Mouse (Mus musculus): ENCODE measurements around the gene Olfml1. TPM values are rescaled to one million over a fixed set of nuclear protein-coding genes. Genes with fewer than 3 reads are reported as not detected.

Gene Olfml1
- polyA plus RNA-seq, 2 experiments, result 0.64 to 1.3 TPM

- no peak for TF ChIP-seq EP300 (IDR thresholded peaks at IDR 0.05; ENCODE audit: low read depth)
- TF ChIP-seq CTCF (IDR thresholded peaks at IDR 0.05; ENCODE audit: low read depth), result no peak
- no peak for ATAC-seq (ENCODE audit: insufficient read depth)
- DNase-seq (ENCODE audit: low read depth in 3 of 3, low spot score in 3 of 3), result peak in 1 of 3 experiments; percentile 18
- H3K36me3 ChIP-seq (replicated peaks; ENCODE audit: control insufficient read depth, insufficient read depth, low read depth), result no peaks in the 10 kb centered on the region
- no peaks in the 10 kb centered on the region for H3K27me3 ChIP-seq (ENCODE audit: control insufficient read depth, insufficient read depth, low read length)
- no peak overlapping the region for H3K27ac ChIP-seq
- H3K9me3 ChIP-seq (ENCODE audit: control insufficient read depth, low read length), result no peaks in the 10 kb centered on the region
- H3K4me3 ChIP-seq (ENCODE audit: insufficient read depth in 1 of 2, low read depth in 2 of 2, low read length in 2 of 2), result no peak overlapping the region
- peaks cover 0 to 8% of the 10 kb centered on the region in 2 experiments; a peak in 2 of 4 replicates for H3K4me1 ChIP-seq (replicated peaks; ENCODE audit: control insufficient read depth in 2 of 2, insufficient read depth in 2 of 2, low read length in 1 of 2)
- no peak overlapping the region for H3K9ac ChIP-seq (replicated peaks)
- H3K4me2 ChIP-seq (ENCODE audit: low read depth), result peak overlapping the region; percentile 26
Observed at GRCm38 (mm10) chr7:107596753-107597152, 29.5 kb downstream of the Olfml1 start.

- Histone ChIP-seq H3K27me3 (ENCODE audit: control insufficient read depth, insufficient read depth, low read length) (no peaks in the 10 kb centered on the region), H3K36me3 (replicated peaks; ENCODE audit: control insufficient read depth, insufficient read depth, low read depth) (no peaks in the 10 kb centered on the region), H3K9me3 (ENCODE audit: control insufficient read depth, low read length) (no peaks in the 10 kb centered on the region), H3K4me3 (ENCODE audit: insufficient read depth in 1 of 2, low read depth in 2 of 2, low read length in 2 of 2) (no peak overlapping the region), H3K9ac (replicated peaks) (no peak overlapping the region), H3K27ac (no peak overlapping the region), H3K4me1 (replicated peaks; ENCODE audit: control insufficient read depth in 2 of 2, insufficient read depth in 2 of 2, low read length in 1 of 2) (peaks cover 0 to 8% of the 10 kb centered on the region in 2 experiments; a peak in 2 of 4 replicates), H3K4me2 (ENCODE audit: low read depth) (no peak overlapping the region)
- TF ChIP-seq CTCF (IDR thresholded peaks at IDR 0.05; ENCODE audit: low read depth) (no peak), EP300 (IDR thresholded peaks at IDR 0.05; ENCODE audit: low read depth) (no peak)
- no peak for ATAC-seq (ENCODE audit: insufficient read depth)
- 56% methylated on average over 3 of the region's 3 CpGs for whole genome bisulfite sequencing (ENCODE audit: insufficient replicate concordance)
- DNase-seq (ENCODE audit: low read depth in 3 of 3, low spot score in 3 of 3), result no peak
Observed at GRCm38 (mm10) chr7:107597956-107598355, 30.7 kb downstream of the Olfml1 start.

- ATAC-seq (ENCODE audit: insufficient read depth) (no peak), DNase-seq (ENCODE audit: low read depth in 3 of 3, low spot score in 3 of 3) (no peak)
- no peak overlapping the region for H3K9ac ChIP-seq (replicated peaks)
- H3K4me3 ChIP-seq (ENCODE audit: insufficient read depth in 1 of 2, low read depth in 2 of 2, low read length in 2 of 2), result no peak overlapping the region
- H3K4me2 ChIP-seq (ENCODE audit: low read depth), result no peak overlapping the region
- 49% methylated on average over 5 of the region's 5 CpGs for WGBS (ENCODE audit: insufficient replicate concordance)
- no peak for TF ChIP-seq EP300 (IDR thresholded peaks at IDR 0.05; ENCODE audit: low read depth)
- no peak for TF ChIP-seq CTCF (IDR thresholded peaks at IDR 0.05; ENCODE audit: low read depth)
- no peaks in the 10 kb centered on the region for H3K36me3 ChIP-seq (replicated peaks; ENCODE audit: control insufficient read depth, insufficient read depth, low read depth)
- H3K4me1 ChIP-seq (replicated peaks; ENCODE audit: control insufficient read depth in 2 of 2, insufficient read depth in 2 of 2, low read length in 1 of 2), result peaks cover 0 to 4% of the 10 kb centered on the region in 2 experiments; a peak in 2 of 4 replicates
- H3K9me3 ChIP-seq (ENCODE audit: control insufficient read depth, low read length), result no peaks in the 10 kb centered on the region
- no peaks in the 10 kb centered on the region for H3K27me3 ChIP-seq (ENCODE audit: control insufficient read depth, insufficient read depth, low read length)
- H3K27ac ChIP-seq, result no peak overlapping the region
Observed at GRCm38 (mm10) chr7:107600651-107601050, 33.4 kb downstream of the Olfml1 start.

- Histone ChIP-seq H3K4me1 (replicated peaks; ENCODE audit: control insufficient read depth in 2 of 2, insufficient read depth in 2 of 2, low read length in 1 of 2) (peaks cover 0 to 2% of the 10 kb centered on the region in 2 experiments; a peak in 2 of 4 replicates), H3K36me3 (replicated peaks; ENCODE audit: control insufficient read depth, insufficient read depth, low read depth) (no peaks in the 10 kb centered on the region), H3K27ac (no peak overlapping the region), H3K4me2 (ENCODE audit: low read depth) (no peak overlapping the region), H3K9me3 (ENCODE audit: control insufficient read depth, low read length) (no peaks in the 10 kb centered on the region), H3K9ac (replicated peaks) (no peak overlapping the region), H3K4me3 (ENCODE audit: insufficient read depth in 1 of 2, low read depth in 2 of 2, low read length in 2 of 2) (no peak overlapping the region), H3K27me3 (ENCODE audit: control insufficient read depth, insufficient read depth, low read length) (no peaks in the 10 kb centered on the region)
- TF ChIP-seq EP300 (IDR thresholded peaks at IDR 0.05; ENCODE audit: low read depth), result no peak
- TF ChIP-seq CTCF (IDR thresholded peaks at IDR 0.05; ENCODE audit: low read depth), result no peak
- ATAC-seq (ENCODE audit: insufficient read depth) (no peak), DNase-seq (ENCODE audit: low read depth in 3 of 3, low spot score in 3 of 3) (no peak)
- WGBS (ENCODE audit: insufficient replicate concordance), result 58% methylated on average over 4 of the region's 4 CpGs
Observed at GRCm38 (mm10) chr7:107602505-107602904, 35.3 kb downstream of the Olfml1 start.

GRCm38 (mm10) chr7:107602913-107603312 lies 35.7 kb downstream of the Olfml1 start:
- TF ChIP-seq CTCF (IDR thresholded peaks at IDR 0.05; ENCODE audit: low read depth) (no peak), EP300 (IDR thresholded peaks at IDR 0.05; ENCODE audit: low read depth) (no peak)
- ATAC-seq (ENCODE audit: insufficient read depth) (no peak), DNase-seq (ENCODE audit: low read depth in 3 of 3, low spot score in 3 of 3) (no peak)
- 67% methylated on average over 6 of the region's 6 CpGs for whole genome bisulfite sequencing (ENCODE audit: insufficient replicate concordance)
- peaks cover 0 to 2% of the 10 kb centered on the region in 2 experiments; a peak in 2 of 4 replicates for H3K4me1 ChIP-seq (replicated peaks; ENCODE audit: control insufficient read depth in 2 of 2, insufficient read depth in 2 of 2, low read length in 1 of 2)
- H3K9ac ChIP-seq (replicated peaks), result no peak overlapping the region
- no peak overlapping the region for H3K4me2 ChIP-seq (ENCODE audit: low read depth)
- H3K27ac ChIP-seq, result no peak overlapping the region
- no peaks in the 10 kb centered on the region for H3K36me3 ChIP-seq (replicated peaks; ENCODE audit: control insufficient read depth, insufficient read depth, low read depth)
- no peaks in the 10 kb centered on the region for H3K9me3 ChIP-seq (ENCODE audit: control insufficient read depth, low read length)
- H3K27me3 ChIP-seq (ENCODE audit: control insufficient read depth, insufficient read depth, low read length), result no peaks in the 10 kb centered on the region
- no peak overlapping the region for H3K4me3 ChIP-seq (ENCODE audit: insufficient read depth in 1 of 2, low read depth in 2 of 2, low read length in 2 of 2)
